Mouse (Mus musculus): Measurements from ENCODE around the gene Fry.
A peak's percentile ranks its signal among the peaks of the same experiment; 100 is the strongest.

Gene Fry

GRCm38 (mm10) chr5:150221806-150222205, 103.4 kb downstream of the Fry start:
- no peak for DNase-seq (ENCODE audit: low spot score in 2 of 2)

- DNase-seq (ENCODE audit: low spot score in 2 of 2) = no peak
Measured at GRCm38 (mm10) chr5:150223546-150224239, 105.2 kb downstream of the Fry start.

- DNase-seq (ENCODE audit: low spot score in 2 of 2) = no peak
Measured at GRCm38 (mm10) chr5:150229086-150229485, 110.6 kb downstream of the Fry start.

GRCm38 (mm10) chr5:150229776-150230175, 111.3 kb downstream of the Fry start:
- DNase-seq (ENCODE audit: low spot score in 2 of 2) = no peak

- no peak for DNase-seq (ENCODE audit: low spot score in 2 of 2)
Measured at GRCm38 (mm10) chr5:150232159-150233150, 114.0 kb downstream of the Fry start.

GRCm38 (mm10) chr5:150233154-150233886, 114.9 kb downstream of the Fry start:
- peak; percentile 69 to 76 for DNase-seq (ENCODE audit: low spot score in 2 of 2)

GRCm38 (mm10) chr5:150235931-150236330, 117.5 kb downstream of the Fry start:
- no peak for DNase-seq (ENCODE audit: low spot score in 2 of 2)

GRCm38 (mm10) chr5:150236597-150236996, 118.2 kb downstream of the Fry start:
- no peak for DNase-seq (ENCODE audit: low spot score in 2 of 2)

GRCm38 (mm10) chr5:150241638-150242037, 123.2 kb downstream of the Fry start:
- no peak for DNase-seq (ENCODE audit: low spot score in 2 of 2)

- DNase-seq (ENCODE audit: low spot score in 2 of 2) = no peak
Measured at GRCm38 (mm10) chr5:150246737-150247136, 128.3 kb downstream of the Fry start.

GRCm38 (mm10) chr5:150257764-150258163, 139.3 kb downstream of the Fry start:
- DNase-seq (ENCODE audit: low spot score in 2 of 2) = no peak

GRCm38 (mm10) chr5:150259191-150260053, 141.0 kb downstream of the Fry start:
- DNase-seq (ENCODE audit: low spot score in 2 of 2) = peak; percentile 27 to 41

GRCm38 (mm10) chr5:150260054-150260386, 141.6 kb downstream of the Fry start:
- no peak for DNase-seq (ENCODE audit: low spot score in 2 of 2)

- DNase-seq (ENCODE audit: low spot score in 2 of 2) = no peak
Measured at GRCm38 (mm10) chr5:150261361-150261760, 142.9 kb downstream of the Fry start.

- no peak for DNase-seq (ENCODE audit: low spot score in 2 of 2)
Measured at GRCm38 (mm10) chr5:150262046-150262716, 143.7 kb downstream of the Fry start.

- DNase-seq (ENCODE audit: low spot score in 2 of 2) = peak; percentile 51 to 54
Measured at GRCm38 (mm10) chr5:150262717-150263103, 144.3 kb downstream of the Fry start.

- DNase-seq (ENCODE audit: low spot score in 2 of 2) = peak; percentile 30 to 48
Measured at GRCm38 (mm10) chr5:150263162-150263561, 144.7 kb downstream of the Fry start.

- DNase-seq (ENCODE audit: low spot score in 2 of 2) = peak in 1 of 2 experiments; percentile 15
Measured at GRCm38 (mm10) chr5:150263656-150264055, 145.2 kb downstream of the Fry start.

GRCm38 (mm10) chr5:150265005-150265404, 146.6 kb downstream of the Fry start:
- no peak for DNase-seq (ENCODE audit: low spot score in 2 of 2)

GRCm38 (mm10) chr5:150265953-150266352, 147.5 kb downstream of the Fry start:
- no peak for DNase-seq (ENCODE audit: low spot score in 2 of 2)

GRCm38 (mm10) chr5:150268261-150268660, 149.8 kb downstream of the Fry start:
- DNase-seq (ENCODE audit: low spot score in 2 of 2) = no peak

Data from heart, adult 9 months (tissue).